Mouse (Mus musculus): ENCODE measurements around the gene Btd. TPM values are rescaled to one million over a fixed set of nuclear protein-coding genes. Genes with fewer than 3 reads are reported as not detected.

Gene Btd
- polyA plus RNA-seq, 1 experiment from 2014 or later: 15.5 TPM

- no peak overlapping the region for H3K4me2 ChIP-seq (ENCODE audit: low read length)
- no peak overlapping the region for H3K9ac ChIP-seq (replicated peaks; ENCODE audit: low read depth, low read length)
- H3K4me3 ChIP-seq (replicated peaks; ENCODE audit: low read length): no peak overlapping the region
- 78% methylated on average over 7 of the region's 7 CpGs for WGBS
- no peaks in the 10 kb centered on the region for H3K27me3 ChIP-seq (replicated peaks; ENCODE audit: control insufficient read depth, insufficient read depth, low read length)
- no peaks in the 10 kb centered on the region for H3K36me3 ChIP-seq (ENCODE audit: control insufficient read depth, insufficient read depth)
- H3K27ac ChIP-seq (ENCODE audit: low read length): no peak overlapping the region
- H3K9me3 ChIP-seq (ENCODE audit: control insufficient read depth, low read length): no peaks in the 10 kb centered on the region
- peaks cover 3% of the 10 kb centered on the region; the same call in 1 of the 2 replicates for H3K4me1 ChIP-seq (replicated peaks; ENCODE audit: control insufficient read depth, insufficient read depth, low read length)
- ATAC-seq: no peak
These were observed 43.7 kb downstream of the Btd start for GRCm38 (mm10) chr14:31684343-31685040.

GRCm38 (mm10) chr14:31685680-31686079, 44.9 kb downstream of the Btd start:
- 94% methylated on average over 10 of the region's 10 CpGs for WGBS
- H3K4me1 ChIP-seq (replicated peaks; ENCODE audit: control insufficient read depth, insufficient read depth, low read length): peaks cover 3% of the 10 kb centered on the region; the same call in 1 of the 2 replicates
- H3K27me3 ChIP-seq (replicated peaks; ENCODE audit: control insufficient read depth, insufficient read depth, low read length): no peaks in the 10 kb centered on the region
- no peaks in the 10 kb centered on the region for H3K9me3 ChIP-seq (ENCODE audit: control insufficient read depth, low read length)
- H3K4me3 ChIP-seq (replicated peaks; ENCODE audit: low read length): no peak overlapping the region
- H3K9ac ChIP-seq (replicated peaks; ENCODE audit: low read depth, low read length): no peak overlapping the region
- H3K36me3 ChIP-seq (ENCODE audit: control insufficient read depth, insufficient read depth): no peaks in the 10 kb centered on the region
- no peak for ATAC-seq
- no peak overlapping the region for H3K27ac ChIP-seq (ENCODE audit: low read length)
- no peak overlapping the region for H3K4me2 ChIP-seq (ENCODE audit: low read length)

- no peak overlapping the region for H3K9ac ChIP-seq (replicated peaks; ENCODE audit: low read depth, low read length)
- no peak overlapping the region for H3K27ac ChIP-seq (ENCODE audit: low read length)
- no peak overlapping the region for H3K4me2 ChIP-seq (ENCODE audit: low read length)
- H3K4me3 ChIP-seq (replicated peaks; ENCODE audit: low read length): no peak overlapping the region
- no peak for ATAC-seq
- 86% methylated on average over 1 of the region's 1 CpGs for WGBS
- H3K27me3 ChIP-seq (replicated peaks; ENCODE audit: control insufficient read depth, insufficient read depth, low read length): no peaks in the 10 kb centered on the region
- no peaks in the 10 kb centered on the region for H3K9me3 ChIP-seq (ENCODE audit: control insufficient read depth, low read length)
- no peaks in the 10 kb centered on the region for H3K36me3 ChIP-seq (ENCODE audit: control insufficient read depth, insufficient read depth)
- H3K4me1 ChIP-seq (replicated peaks; ENCODE audit: control insufficient read depth, insufficient read depth, low read length): peaks cover 3% of the 10 kb centered on the region; the same call in 1 of the 2 replicates
These were observed 45.4 kb downstream of the Btd start for GRCm38 (mm10) chr14:31686231-31686630.

GRCm38 (mm10) chr14:31692536-31692935, 51.7 kb downstream of the Btd start:
- no peak for ATAC-seq
- WGBS: 94% methylated on average over 6 of the region's 6 CpGs

GRCm38 (mm10) chr14:31696206-31696984, 55.6 kb downstream of the Btd start:
- no peaks in the 10 kb centered on the region for H3K4me1 ChIP-seq (replicated peaks; ENCODE audit: control insufficient read depth, insufficient read depth, low read length)
- no peak overlapping the region for H3K4me2 ChIP-seq (ENCODE audit: low read length)
- 89% methylated on average over 9 of the region's 9 CpGs for WGBS
- peaks cover 12% of the 10 kb centered on the region for H3K36me3 ChIP-seq (ENCODE audit: control insufficient read depth, insufficient read depth)
- H3K9ac ChIP-seq (replicated peaks; ENCODE audit: low read depth, low read length): no peak overlapping the region
- H3K9me3 ChIP-seq (ENCODE audit: control insufficient read depth, low read length): no peaks in the 10 kb centered on the region
- no peak overlapping the region for H3K27ac ChIP-seq (ENCODE audit: low read length)
- H3K27me3 ChIP-seq (replicated peaks; ENCODE audit: control insufficient read depth, insufficient read depth, low read length): no peaks in the 10 kb centered on the region
- no peak overlapping the region for H3K4me3 ChIP-seq (replicated peaks; ENCODE audit: low read length)
- ATAC-seq: no peak

More at GRCm38 (mm10) chr14:31692536-31692935, 51.7 kb downstream of the Btd start:
- Histone ChIP-seq H3K27ac (ENCODE audit: low read length) (no peak overlapping the region), H3K4me1 (replicated peaks; ENCODE audit: control insufficient read depth, insufficient read depth, low read length) (no peaks in the 10 kb centered on the region), H3K9me3 (ENCODE audit: control insufficient read depth, low read length) (no peaks in the 10 kb centered on the region), H3K4me3 (replicated peaks; ENCODE audit: low read length) (no peak overlapping the region), H3K4me2 (ENCODE audit: low read length) (no peak overlapping the region), H3K27me3 (replicated peaks; ENCODE audit: control insufficient read depth, insufficient read depth, low read length) (no peaks in the 10 kb centered on the region), H3K9ac (replicated peaks; ENCODE audit: low read depth, low read length) (no peak overlapping the region), H3K36me3 (ENCODE audit: control insufficient read depth, insufficient read depth) (peaks cover 4% of the 10 kb centered on the region)

- H3K27ac ChIP-seq (ENCODE audit: low read length): no peak overlapping the region
- 91% methylated on average over 3 of the region's 3 CpGs for WGBS
- H3K4me1 ChIP-seq (replicated peaks; ENCODE audit: control insufficient read depth, insufficient read depth, low read length): no peaks in the 10 kb centered on the region
- peaks cover 16% of the 10 kb centered on the region for H3K36me3 ChIP-seq (ENCODE audit: control insufficient read depth, insufficient read depth)
- no peaks in the 10 kb centered on the region for H3K9me3 ChIP-seq (ENCODE audit: control insufficient read depth, low read length)
- no peaks in the 10 kb centered on the region for H3K27me3 ChIP-seq (replicated peaks; ENCODE audit: control insufficient read depth, insufficient read depth, low read length)
- no peak overlapping the region for H3K4me2 ChIP-seq (ENCODE audit: low read length)
- H3K9ac ChIP-seq (replicated peaks; ENCODE audit: low read depth, low read length): no peak overlapping the region
- no peak for ATAC-seq
- no peak overlapping the region for H3K4me3 ChIP-seq (replicated peaks; ENCODE audit: low read length)
These were observed 56.1 kb downstream of the Btd start for GRCm38 (mm10) chr14:31696985-31697303.

- no peak for ATAC-seq
- Histone ChIP-seq H3K9ac (replicated peaks; ENCODE audit: low read depth, low read length) (no peak overlapping the region), H3K9me3 (ENCODE audit: control insufficient read depth, low read length) (no peaks in the 10 kb centered on the region), H3K27me3 (replicated peaks; ENCODE audit: control insufficient read depth, insufficient read depth, low read length) (no peaks in the 10 kb centered on the region), H3K4me1 (replicated peaks; ENCODE audit: control insufficient read depth, insufficient read depth, low read length) (no peaks in the 10 kb centered on the region), H3K4me3 (replicated peaks; ENCODE audit: low read length) (no peak overlapping the region), H3K36me3 (ENCODE audit: control insufficient read depth, insufficient read depth) (peaks cover 16% of the 10 kb centered on the region), H3K4me2 (ENCODE audit: low read length) (no peak overlapping the region), H3K27ac (ENCODE audit: low read length) (no peak overlapping the region)
- 93% methylated on average over 3 of the region's 3 CpGs for WGBS
These were observed 56.5 kb downstream of the Btd start for GRCm38 (mm10) chr14:31697346-31697745.

GRCm38 (mm10) chr14:31697755-31698154, 56.9 kb downstream of the Btd start:
- 96% methylated on average over 4 of the region's 4 CpGs for WGBS
- H3K27me3 ChIP-seq (replicated peaks; ENCODE audit: control insufficient read depth, insufficient read depth, low read length): no peaks in the 10 kb centered on the region
- ATAC-seq: no peak
- H3K4me3 ChIP-seq (replicated peaks; ENCODE audit: low read length): no peak overlapping the region
- no peaks in the 10 kb centered on the region for H3K4me1 ChIP-seq (replicated peaks; ENCODE audit: control insufficient read depth, insufficient read depth, low read length)
- H3K27ac ChIP-seq (ENCODE audit: low read length): no peak overlapping the region
- peaks cover 16% of the 10 kb centered on the region for H3K36me3 ChIP-seq (ENCODE audit: control insufficient read depth, insufficient read depth)
- H3K4me2 ChIP-seq (ENCODE audit: low read length): no peak overlapping the region
- H3K9ac ChIP-seq (replicated peaks; ENCODE audit: low read depth, low read length): no peak overlapping the region
- H3K9me3 ChIP-seq (ENCODE audit: control insufficient read depth, low read length): no peaks in the 10 kb centered on the region

GRCm38 (mm10) chr14:31700376-31700775, 59.5 kb downstream of the Btd start:
- H3K9me3 ChIP-seq (ENCODE audit: control insufficient read depth, low read length): no peaks in the 10 kb centered on the region
- no peak overlapping the region for H3K4me2 ChIP-seq (ENCODE audit: low read length)
- no peak overlapping the region for H3K4me3 ChIP-seq (replicated peaks; ENCODE audit: low read length)
- no peaks in the 10 kb centered on the region for H3K27me3 ChIP-seq (replicated peaks; ENCODE audit: control insufficient read depth, insufficient read depth, low read length)
- H3K36me3 ChIP-seq (ENCODE audit: control insufficient read depth, insufficient read depth): peaks cover 26% of the 10 kb centered on the region
- ATAC-seq: no peak
- H3K9ac ChIP-seq (replicated peaks; ENCODE audit: low read depth, low read length): no peak overlapping the region
- WGBS: 86% methylated on average over 2 of the region's 2 CpGs
- H3K4me1 ChIP-seq (replicated peaks; ENCODE audit: control insufficient read depth, insufficient read depth, low read length): no peaks in the 10 kb centered on the region
- H3K27ac ChIP-seq (ENCODE audit: low read length): no peak overlapping the region

Measured in forebrain, embryonic 16.5 days (tissue).